Mouse (Mus musculus): ENCODE data around the gene Utrn.

GRCm38 (mm10) chr10:12824386-12824785, 44.8 kb downstream of the Utrn start:
- TF ChIP-seq SMC3 (IDR thresholded peaks at IDR 0.05; ENCODE audit: low read depth, low read length): no peak
- no peak for TF ChIP-seq E2F4 (IDR thresholded peaks at IDR 0.05; ENCODE audit: insufficient replicate concordance, low read depth, low read length)
- TF ChIP-seq ZKSCAN1 (IDR thresholded peaks at IDR 0.05; ENCODE audit: borderline replicate concordance, low read depth, low read length): no peak
- TF ChIP-seq HCFC1 (IDR thresholded peaks at IDR 0.05; ENCODE audit: low read depth, low read length): no peak
- TF ChIP-seq ELF1 (IDR thresholded peaks at IDR 0.05; ENCODE audit: low read depth, low read length): no peak
